Mouse (Mus musculus) stomach, embryonic 15.5 days (tissue): Measurements from ENCODE around the gene Cnih2. TPM values are rescaled to one million over a fixed set of nuclear protein-coding genes. Genes with fewer than 3 reads are reported as not detected.

ENCODE experiments used
- ATAC-seq: fragments of 200-750 bp; cut with Nextera tagmentation; 2 replicates; pipeline ENCODE4 v1.8.0; 2017; ENCODE audit warnings: low read depth, moderate number of reproducible peaks, moderate TSS enrichment; ENCODE audit not compliant: insufficient read depth, low FRiP score
- H3K27ac ChIP-seq: fragments of 300-500 bp; sonication (generic); 2 replicates; pipeline ENCODE4 v1.5.1; 2015; ENCODE audit warnings: mild to moderate bottlenecking, inconsistent platforms
- H3K27me3 ChIP-seq: fragments of 300-500 bp; sonication (generic); replicated peaks from 2 replicates; pipeline ENCODE4 v1.6.1; 2015; ENCODE audit warnings: inconsistent platforms
- H3K36me3 ChIP-seq: fragments of 300-500 bp; sonication (generic); 2 replicates; pipeline ENCODE4 v1.6.1; 2015; ENCODE audit warnings: inconsistent platforms
- H3K4me1 ChIP-seq: fragments of 300-500 bp; sonication (generic); 2 replicates; pipeline ENCODE4 v1.6.1; 2015; ENCODE audit warnings: inconsistent platforms
- H3K4me2 ChIP-seq: fragments of 300-500 bp; sonication (generic); 2 replicates; pipeline ENCODE4 v1.6.1; 2015; ENCODE audit warnings: mild to moderate bottlenecking, inconsistent platforms
- H3K4me3 ChIP-seq: fragments of 300-500 bp; sonication (generic); replicated peaks from 2 replicates; pipeline ENCODE4 v1.5.1; 2015; ENCODE audit warnings: inconsistent platforms
- H3K9ac ChIP-seq: fragments of 300-500 bp; sonication (generic); 2 replicates; pipeline ENCODE4 v1.6.1; 2015; ENCODE audit warnings: inconsistent platforms
- H3K9me3 ChIP-seq: fragments of 300-500 bp; sonication (generic); 2 replicates; pipeline ENCODE4 v1.6.1; 2016; ENCODE audit warnings: inconsistent platforms
- WGBS: fragments of 180-500 bp; shearing (Covaris S2); methylation state at CpG from one replicate; pipeline ENCODE4 v1.1.7; 2015; 5-methylcytosine and 5-hydroxymethylcytosine counted together
- polyA plus RNA-seq: library from polyadenylated mRNA; unstranded; fragments of >200 nt; fragmentation: Nextera tagmentation; extraction: Ambion mirVana; gene quantifications from 2 replicates; pipeline ENCODE4 v1.2.1, GENCODE M21; 2015

Cnih2 gene
- polyA plus RNA-seq, 1 experiment from 2014 or later: 16.6 TPM

DNA sequence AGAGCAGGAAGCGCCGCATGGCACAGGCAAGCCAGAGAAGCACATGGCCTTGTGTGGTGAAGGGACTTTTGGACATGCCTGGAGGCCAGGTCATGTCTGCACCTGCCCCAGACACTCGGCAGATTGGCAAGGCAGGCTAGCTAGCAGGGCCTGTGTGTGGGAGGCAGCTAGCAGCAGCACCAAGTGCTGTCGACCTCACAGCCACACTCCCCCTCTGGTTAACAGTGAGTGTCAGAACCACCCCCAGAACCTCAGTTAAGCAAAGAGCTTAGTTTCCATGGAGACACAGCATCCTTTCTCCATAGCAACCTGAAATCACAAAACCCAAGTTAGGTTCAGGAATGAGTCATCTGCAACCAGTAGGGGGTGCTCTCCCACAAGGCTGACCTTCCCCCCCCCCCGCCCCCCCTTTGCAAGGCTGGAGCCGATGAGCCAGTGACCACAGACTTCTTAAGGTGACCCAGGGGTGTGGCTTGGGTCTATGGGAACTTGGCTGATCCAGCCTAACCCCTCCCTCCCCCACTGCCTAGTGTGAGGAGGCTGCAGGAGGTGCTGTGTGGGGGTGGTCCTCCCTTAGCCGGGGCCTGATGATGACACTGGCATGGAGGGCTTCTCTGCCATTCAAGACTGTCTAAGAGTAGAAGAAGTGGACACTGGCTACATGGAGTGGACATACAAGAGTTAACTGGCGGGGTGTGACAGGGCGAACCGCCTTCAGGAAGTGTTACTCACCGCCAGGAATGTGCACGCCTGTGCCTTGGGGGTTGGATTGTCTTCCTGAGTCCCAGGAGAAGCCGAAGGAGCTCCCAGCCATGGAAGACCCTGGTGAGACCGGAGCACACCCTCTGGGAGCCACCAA, 48.0 kb downstream of the Cnih2 start, which contains the start of gene Rin1:
Gene Rin1 (plus strand): TSS at position 435 of the 859 bp plus-strand sequence.
- ATAC-seq: peak; percentile 36
- Histone ChIP-seq H3K9me3 (no peaks in the 10 kb centered on the region), H3K27me3 (peaks cover 6% of the 10 kb centered on the region; the same call in 1 of the 2 replicates), H3K4me3 (peak within 1 kb of the TSS; percentile 35), H3K4me2 (peak within 1 kb of the TSS; percentile 51), H3K36me3 (0 out of 2 replicates have a peak, but pooled peaks cover 18% of the 10 kb centered on the region), H3K9ac (no peak within 1 kb of the TSS), H3K27ac (peak within 1 kb of the TSS; percentile 16), H3K4me1 (peaks cover 16% of the 10 kb centered on the region)
- WGBS: 16% methylated on average over 14 of the region's 14 CpGs

DNA sequence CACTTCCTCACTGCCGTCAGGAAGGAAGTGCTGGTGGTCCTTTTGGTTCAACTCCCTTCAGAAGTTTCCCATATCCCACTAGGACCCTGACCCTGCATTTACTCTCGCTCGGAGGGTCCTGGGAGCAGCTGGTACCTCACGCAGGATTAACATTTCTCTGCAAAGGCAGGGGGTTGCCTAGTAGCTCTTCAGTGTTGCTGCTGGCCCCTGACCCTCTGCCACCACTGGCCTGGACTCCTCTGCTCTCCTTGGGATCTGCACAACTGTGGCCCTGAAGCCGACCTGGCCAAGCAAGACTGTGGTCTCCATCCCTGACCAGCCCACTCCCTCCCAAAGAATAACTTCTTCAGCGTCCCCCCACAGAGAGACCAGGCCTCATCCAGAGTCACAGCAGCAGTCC, 49.0 kb downstream of the Cnih2 start:
- Histone ChIP-seq H3K4me2 (no peak overlapping the region), H3K27ac (no peak overlapping the region), H3K36me3 (0 out of 2 replicates have a peak, but pooled peaks cover 18% of the 10 kb centered on the region)

DNA sequence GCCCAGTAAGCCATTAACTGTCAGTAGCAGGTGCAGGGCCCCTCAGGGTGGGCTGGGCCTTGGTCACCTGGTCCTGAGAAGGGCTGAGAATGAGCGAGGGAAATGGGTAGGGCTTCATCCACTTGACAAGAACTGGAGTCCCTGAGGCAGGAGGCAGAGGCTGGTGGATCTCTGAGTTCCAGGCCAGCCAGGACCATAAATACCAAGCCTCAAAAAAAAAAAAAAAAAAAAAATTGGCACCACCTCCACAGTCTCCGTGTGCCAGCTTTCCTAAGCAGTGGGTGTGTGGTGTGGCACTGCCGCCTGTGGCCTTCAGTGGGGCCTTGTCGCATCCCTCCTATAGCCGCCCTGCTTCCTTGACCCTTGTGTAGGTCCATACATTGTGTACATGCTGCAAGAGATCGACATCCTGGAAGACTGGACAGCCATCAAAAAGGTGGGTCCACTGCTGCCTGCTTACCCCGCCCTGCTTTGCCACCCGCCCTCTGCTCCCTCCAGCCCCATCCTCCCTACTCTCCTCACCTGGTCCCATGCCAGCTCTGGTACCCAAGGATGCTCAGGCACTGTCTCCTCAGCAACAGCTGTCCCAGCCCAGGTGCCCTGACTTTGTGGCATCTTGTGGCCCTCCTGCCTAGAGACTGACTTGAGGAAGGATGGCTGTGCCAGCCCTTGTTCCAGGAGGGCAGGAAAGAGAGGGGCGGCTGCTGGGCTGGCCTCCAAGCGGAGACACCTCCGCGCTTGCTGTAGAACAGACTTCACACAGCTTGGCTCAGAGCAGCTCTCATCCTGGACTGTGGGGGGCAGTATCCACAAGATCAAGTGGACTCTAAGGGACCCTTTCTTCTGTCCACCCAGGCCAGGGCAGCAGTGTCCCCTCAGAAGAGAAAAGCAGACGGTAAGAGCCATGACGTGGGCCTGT, 49.9 kb downstream of the Cnih2 start:
- ATAC-seq: no peak
- Histone ChIP-seq H3K36me3 (0 out of 2 replicates have a peak, but pooled peaks cover 18% of the 10 kb centered on the region), H3K27me3 (peaks cover 4% of the 10 kb centered on the region; the same call in 1 of the 2 replicates), H3K27ac (no peak overlapping the region), H3K4me1 (peaks cover 16% of the 10 kb centered on the region), H3K4me2 (no peak overlapping the region), H3K9me3 (no peaks in the 10 kb centered on the region), H3K4me3 (no peak overlapping the region), H3K9ac (no peak overlapping the region)
- 84% methylated on average over 14 of the region's 14 CpGs for WGBS

More for the DNA sequence above, 49.0 kb downstream of the Cnih2 start:
- Histone ChIP-seq H3K9ac (no peak overlapping the region), H3K27me3 (peaks cover 6% of the 10 kb centered on the region; the same call in 1 of the 2 replicates), H3K9me3 (no peaks in the 10 kb centered on the region), H3K4me1 (peaks cover 16% of the 10 kb centered on the region), H3K4me3 (no peak overlapping the region)
- 85% methylated on average over 6 of the region's 6 CpGs for WGBS
- no peak for ATAC-seq

DNA sequence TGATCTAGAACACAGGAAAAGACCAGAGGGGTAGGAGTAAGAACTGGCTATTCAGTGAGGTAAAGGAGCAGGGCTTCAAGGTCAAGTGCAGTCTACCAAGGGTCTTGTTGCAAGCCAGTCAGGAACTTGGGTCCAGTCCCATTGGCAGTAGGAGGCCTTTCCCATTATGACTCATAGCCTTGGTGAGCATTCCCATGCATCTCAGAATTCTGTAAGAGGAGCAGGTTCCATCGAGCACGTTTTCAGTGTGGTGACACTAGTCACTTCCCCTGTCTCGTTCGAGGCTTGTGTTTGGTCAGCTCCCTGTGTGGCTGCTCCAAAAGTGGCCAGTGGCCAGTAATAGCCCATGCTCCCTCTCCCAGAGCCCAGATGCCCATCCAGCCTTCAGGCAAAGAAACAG, 52.8 kb downstream of the Cnih2 start:
- peaks cover 19% of the 10 kb centered on the region for H3K4me1 ChIP-seq
- H3K4me2 ChIP-seq: no peak overlapping the region
- H3K36me3 ChIP-seq: 0 out of 2 replicates have a peak, but pooled peaks cover 18% of the 10 kb centered on the region
- no peak overlapping the region for H3K27ac ChIP-seq
- 77% methylated on average over 4 of the region's 4 CpGs for WGBS
- ATAC-seq: no peak
- H3K9me3 ChIP-seq: no peaks in the 10 kb centered on the region
- no peak overlapping the region for H3K4me3 ChIP-seq
- H3K9ac ChIP-seq: no peak overlapping the region
- H3K27me3 ChIP-seq: no peaks in the 10 kb centered on the region

Other genes starting within 250 kb of the Cnih2 start
- gene Ctsf, start 243.4 kb downstream of the Cnih2 start, polyA plus RNA-seq: 24.9 and 34.0 TPM in 2 replicates
- 2.3 and 2.5 TPM in 2 replicates for gene Actn3, start 220.6 kb downstream of the Cnih2 start, polyA plus RNA-seq
- gene Zdhhc24, start 219.9 kb downstream of the Cnih2 start, polyA plus RNA-seq: 11.4 and 11.6 TPM in 2 replicates
- 2.7 and 3.0 TPM in 2 replicates for gene Bbs1, start 191.9 kb downstream of the Cnih2 start, polyA plus RNA-seq
- gene Dpp3, start 170.2 kb downstream of the Cnih2 start, polyA plus RNA-seq: 107 and 122 TPM in 2 replicates
- 1.7 and 1.9 TPM in 2 replicates for gene Peli3, start 155.4 kb downstream of the Cnih2 start, polyA plus RNA-seq
- 95.8 and 100 TPM in 2 replicates for gene Mrpl11, start 136.4 kb downstream of the Cnih2 start, polyA plus RNA-seq
- gene Npas4, start 108.2 kb downstream of the Cnih2 start, polyA plus RNA-seq: 0.22 and 0.24 TPM in 2 replicates
- 3.6 and 3.7 TPM in 2 replicates for gene Slc29a2, start 74.7 kb downstream of the Cnih2 start, polyA plus RNA-seq
- gene B4gat1, start 59.7 kb downstream of the Cnih2 start, polyA plus RNA-seq: 38.7 and 42.1 TPM in 2 replicates
- 2.2 and 2.3 TPM in 2 replicates for gene AC124502.3, start 59.6 kb downstream of the Cnih2 start, polyA plus RNA-seq
- gene Brms1, start 57.2 kb downstream of the Cnih2 start, polyA plus RNA-seq: 39.5 and 39.9 TPM in 2 replicates
- gene Rin1, start 48.0 kb downstream of the Cnih2 start, polyA plus RNA-seq: 2.3 and 3.6 TPM in 2 replicates
- gene Cd248, start 30.4 kb downstream of the Cnih2 start, polyA plus RNA-seq: 58.4 and 68.3 TPM in 2 replicates
- 5.9 and 6.4 TPM in 2 replicates for gene Tmem151a, start 13.0 kb downstream of the Cnih2 start, polyA plus RNA-seq
- 101 TPM in 2 replicates for gene Yif1a, start 10.0 kb downstream of the Cnih2 start, polyA plus RNA-seq
- 227 and 233 TPM in 2 replicates for gene Rab1b, start 8.6 kb upstream of the Cnih2 start, polyA plus RNA-seq
- 18.0 and 19.0 TPM in 2 replicates for gene Klc2, start 20.0 kb upstream of the Cnih2 start, polyA plus RNA-seq
- 18.0 and 20.6 TPM in 2 replicates for gene Pacs1, start 174.6 kb upstream of the Cnih2 start, polyA plus RNA-seq
- gene Sf3b2, start 196.9 kb upstream of the Cnih2 start, polyA plus RNA-seq: 278 and 308 TPM in 2 replicates
- gene Gal3st3, start 199.8 kb upstream of the Cnih2 start, polyA plus RNA-seq: 2.2 and 2.9 TPM in 2 replicates
- not detected in 2 replicates for gene Catsper1, start 237.2 kb upstream of the Cnih2 start, polyA plus RNA-seq